Mouse (Mus musculus): ENCODE data around the gene Tshz3. TPM values are rescaled to one million over a fixed set of nuclear protein-coding genes. Genes with fewer than 3 reads are reported as not detected.
A peak's percentile ranks its signal among the peaks of the same experiment; 100 is the strongest.

Gene Tshz3
- polyA plus RNA-seq, 1 experiment from 2014 or later: 4.0 TPM

DNA sequence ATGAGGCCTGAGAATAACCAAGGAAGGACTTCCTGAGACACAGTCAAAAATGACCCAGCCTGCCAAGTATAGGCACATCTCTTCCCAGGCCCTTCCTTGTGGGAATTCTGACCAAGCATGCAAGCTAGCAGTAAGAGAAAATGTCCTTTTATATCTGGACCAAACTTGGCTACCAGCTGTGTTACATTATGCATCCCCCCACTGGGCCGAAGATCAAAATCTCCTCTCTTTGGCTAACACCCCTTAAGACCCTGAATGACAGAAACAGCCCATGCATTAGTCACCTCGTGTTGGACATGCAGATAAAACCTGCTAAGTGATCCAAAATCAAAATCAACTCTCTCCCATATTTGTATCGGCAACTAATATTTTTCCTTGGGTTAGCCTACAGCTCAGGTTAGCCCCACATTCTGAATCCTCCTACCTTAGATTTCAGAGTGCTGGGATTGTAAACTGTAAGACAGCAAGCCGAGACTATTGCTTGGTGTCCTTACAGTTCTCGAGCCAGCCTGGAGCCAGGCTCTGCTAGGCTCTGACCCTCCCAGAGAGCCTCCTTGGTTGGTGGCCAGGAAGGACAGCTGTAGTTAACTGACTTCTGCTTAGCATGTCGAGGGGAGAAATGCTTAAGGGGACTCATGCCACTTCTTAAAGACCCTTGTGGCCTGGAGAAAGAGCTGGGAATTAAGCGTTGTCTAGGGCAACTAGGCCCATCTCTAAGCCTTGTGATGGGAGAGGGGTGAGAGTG, 8.7 kb upstream of the Tshz3 start:
- H3K4me1 ChIP-seq: peaks cover 6% of the 10 kb centered on the region; the same call in 1 of the 2 replicates
- WGBS: 65% methylated on average over 7 of the region's 7 CpGs
- H3K9me3 ChIP-seq: no peaks in the 10 kb centered on the region
- H3K27ac ChIP-seq (replicated peaks): no peak overlapping the region
- DNase-seq (ENCODE audit: low spot score): no peak
- no peak overlapping the region for H3K4me3 ChIP-seq
- H3K36me3 ChIP-seq (replicated peaks): no peaks in the 10 kb centered on the region
- H3K27me3 ChIP-seq (replicated peaks; ENCODE audit: low read depth, poor library complexity, severe bottlenecking): peaks cover 79% of the 10 kb centered on the region

DNA sequence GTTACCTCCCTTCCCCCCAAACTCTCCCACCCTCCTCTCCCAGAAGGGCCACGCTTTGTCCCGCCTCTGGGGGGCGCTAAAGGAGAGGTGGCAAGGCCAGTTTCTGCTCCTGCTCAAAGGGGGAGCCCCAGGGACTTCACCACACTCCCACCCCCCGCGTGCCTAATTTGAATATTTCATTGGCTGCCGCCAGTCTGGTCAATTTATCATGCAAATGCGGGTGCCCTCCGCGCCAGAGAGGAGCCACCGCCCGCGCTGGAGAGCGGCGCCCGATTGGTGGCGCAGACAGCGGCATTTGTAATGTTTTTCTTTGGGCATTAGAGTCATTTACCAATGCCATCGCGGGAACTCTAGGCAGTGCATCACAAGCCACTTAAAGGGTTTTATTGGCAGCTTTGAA, 7.4 kb upstream of the Tshz3 start:
- under 1% methylated on average over 19 of the region's 19 CpGs for WGBS

GRCm38 (mm10) chr7:36691617-36692016, 6.3 kb upstream of the Tshz3 start:
- H3K4me3 ChIP-seq: no peak overlapping the region
- DNase-seq (ENCODE audit: low spot score): peak; percentile 39
- no peaks in the 10 kb centered on the region for H3K9me3 ChIP-seq
- H3K4me1 ChIP-seq: peaks cover 22% of the 10 kb centered on the region
- H3K27me3 ChIP-seq (replicated peaks; ENCODE audit: low read depth, poor library complexity, severe bottlenecking): peaks cover 91% of the 10 kb centered on the region
- H3K36me3 ChIP-seq (replicated peaks): no peaks in the 10 kb centered on the region
- WGBS: under 1% methylated on average over 14 of the region's 14 CpGs
- H3K27ac ChIP-seq (replicated peaks): no peak overlapping the region

More for the DNA sequence above, 7.4 kb upstream of the Tshz3 start:
- Histone ChIP-seq H3K27ac (replicated peaks) (no peak overlapping the region), H3K4me1 (peaks cover 12% of the 10 kb centered on the region), H3K36me3 (replicated peaks) (no peaks in the 10 kb centered on the region), H3K9me3 (no peaks in the 10 kb centered on the region), H3K27me3 (replicated peaks; ENCODE audit: low read depth, poor library complexity, severe bottlenecking) (peaks cover 92% of the 10 kb centered on the region), H3K4me3 (0 out of 2 replicates have a peak overlapping the region, but pooled peaks have one; percentile 16)
- peak; percentile 42 for DNase-seq (ENCODE audit: low spot score)

DNA sequence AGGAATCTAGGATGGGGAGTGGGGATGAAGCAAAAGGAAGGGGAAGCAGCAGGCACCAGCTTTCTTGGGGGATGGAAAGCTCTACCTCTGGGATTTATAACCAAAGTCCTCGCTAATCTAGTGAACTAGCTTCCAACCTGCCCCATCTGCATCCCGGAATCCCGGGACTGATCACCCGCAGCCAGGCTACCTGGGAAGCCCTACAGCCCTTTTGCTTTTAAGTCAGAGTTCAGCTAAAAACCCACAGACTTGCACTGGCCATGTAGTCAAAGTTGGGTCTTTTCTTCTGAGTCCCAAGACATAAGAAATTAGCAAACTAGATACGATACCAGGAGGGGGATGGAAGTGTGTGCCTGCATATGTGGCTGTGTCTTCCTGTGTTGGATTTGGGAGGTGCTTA, 5.5 kb upstream of the Tshz3 start:
- Histone ChIP-seq H3K4me3 (no peak overlapping the region), H3K4me1 (peaks cover 29% of the 10 kb centered on the region), H3K36me3 (replicated peaks) (no peaks in the 10 kb centered on the region), H3K27me3 (replicated peaks; ENCODE audit: low read depth, poor library complexity, severe bottlenecking) (peaks cover 93% of the 10 kb centered on the region), H3K27ac (replicated peaks) (no peak overlapping the region), H3K9me3 (no peaks in the 10 kb centered on the region)
- 3% methylated on average over 5 of the region's 5 CpGs for WGBS
- peak; percentile 39 for DNase-seq (ENCODE audit: low spot score)

DNA sequence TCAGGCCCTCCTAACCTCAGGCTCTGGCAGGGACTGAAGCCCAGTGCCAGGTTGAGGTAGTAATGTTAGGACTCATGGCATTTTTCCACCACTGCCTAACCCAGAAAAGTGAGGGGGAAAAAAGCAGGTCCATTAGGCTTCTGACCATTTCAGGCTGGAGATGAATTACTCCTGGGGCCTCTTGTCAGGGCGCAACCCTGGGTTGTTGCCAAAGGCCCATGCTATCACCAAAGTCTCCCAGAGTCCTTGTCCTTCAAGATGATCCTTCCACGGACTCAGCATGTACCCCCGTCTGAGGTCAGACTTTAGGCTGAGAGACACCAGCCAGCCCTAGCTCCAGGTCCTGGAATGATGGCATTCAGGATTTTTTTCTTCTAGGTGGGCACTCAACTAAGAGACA, 4.8 kb upstream of the Tshz3 start:
- Histone ChIP-seq H3K27ac (replicated peaks) (no peak overlapping the region), H3K36me3 (replicated peaks) (no peaks in the 10 kb centered on the region), H3K4me1 (peaks cover 29% of the 10 kb centered on the region), H3K27me3 (replicated peaks; ENCODE audit: low read depth, poor library complexity, severe bottlenecking) (peaks cover 91% of the 10 kb centered on the region), H3K9me3 (no peaks in the 10 kb centered on the region), H3K4me3 (no peak overlapping the region)
- 6% methylated on average over 3 of the region's 3 CpGs for WGBS
- DNase-seq (ENCODE audit: low spot score): no peak

DNA sequence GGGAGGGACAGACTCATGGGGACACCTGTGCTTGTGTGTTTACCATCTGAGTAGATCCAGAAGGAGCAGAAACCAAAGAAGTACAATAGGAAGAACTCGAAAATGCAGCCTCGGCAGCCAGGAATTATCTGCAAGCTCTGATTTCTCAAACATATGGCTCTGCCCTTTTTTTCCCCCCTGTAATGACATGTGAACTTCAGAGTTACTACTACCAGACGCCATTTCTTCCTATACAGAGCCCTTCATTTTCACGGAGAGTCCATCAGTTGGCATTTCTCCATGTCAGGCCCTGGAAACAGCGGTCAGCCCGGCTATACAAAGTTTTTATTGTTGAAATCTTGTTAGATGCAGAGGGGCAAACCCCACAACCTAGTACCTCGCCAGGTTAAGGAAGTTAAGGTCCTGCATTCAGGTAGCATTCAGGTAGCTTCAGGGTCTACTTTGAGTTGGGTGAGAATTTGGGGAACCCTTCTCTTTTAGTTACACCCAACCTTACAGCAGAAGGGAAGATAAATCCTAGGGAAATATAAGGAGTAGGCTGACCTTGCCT, 3.2 kb upstream of the Tshz3 start:
- H3K27me3 ChIP-seq (replicated peaks; ENCODE audit: low read depth, poor library complexity, severe bottlenecking): peaks cover 90% of the 10 kb centered on the region

GRCm38 (mm10) chr7:36695276-36695675, 2.6 kb upstream of the Tshz3 start:
- H3K4me1 ChIP-seq: peaks cover 43% of the 10 kb centered on the region
- WGBS: under 1% methylated on average over 25 of the region's 25 CpGs
- peak; percentile 59 for DNase-seq (ENCODE audit: low spot score)

More for the DNA sequence above, 3.2 kb upstream of the Tshz3 start:
- DNase-seq (ENCODE audit: low spot score): peak; percentile 24
- H3K9me3 ChIP-seq: no peaks in the 10 kb centered on the region
- peaks cover 42% of the 10 kb centered on the region for H3K4me1 ChIP-seq
- H3K4me3 ChIP-seq: peak overlapping the region; percentile 85
- no peaks in the 10 kb centered on the region for H3K36me3 ChIP-seq (replicated peaks)
- WGBS: 4% methylated on average over 7 of the region's 7 CpGs
- H3K27ac ChIP-seq (replicated peaks): no peak overlapping the region

DNA sequence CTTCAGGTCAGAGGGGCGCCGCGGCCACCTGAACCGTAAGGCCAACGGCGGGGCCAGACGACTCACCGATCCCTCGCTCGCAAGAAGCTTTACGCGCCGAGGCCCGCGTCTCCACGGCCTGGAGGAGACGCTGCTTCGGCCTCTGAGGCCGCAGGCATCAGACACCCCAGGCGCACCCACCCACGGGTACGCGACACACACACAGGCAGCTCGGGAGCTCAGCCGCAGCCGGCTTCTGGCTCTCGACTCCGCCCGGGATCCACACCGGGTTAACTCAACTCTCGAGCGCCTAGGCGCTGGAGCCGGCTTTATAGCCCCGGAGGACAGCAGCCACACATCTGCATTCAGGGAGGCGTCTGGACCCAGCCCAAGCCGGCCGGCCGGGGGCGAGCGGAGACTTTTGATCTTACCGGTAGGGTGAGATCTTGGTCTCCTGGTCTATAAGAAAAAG, 2.1 kb upstream of the Tshz3 start:
- H3K4me1 ChIP-seq: peaks cover 42% of the 10 kb centered on the region
- WGBS: under 1% methylated on average over 42 of the region's 42 CpGs
- peak; percentile 81 for DNase-seq (ENCODE audit: low spot score)
- peak overlapping the region; percentile 85 for H3K4me3 ChIP-seq
- peaks cover 90% of the 10 kb centered on the region for H3K27me3 ChIP-seq (replicated peaks; ENCODE audit: low read depth, poor library complexity, severe bottlenecking)
- no peaks in the 10 kb centered on the region for H3K9me3 ChIP-seq
- peak overlapping the region; percentile 88 for H3K27ac ChIP-seq (replicated peaks)
- H3K36me3 ChIP-seq (replicated peaks): no peaks in the 10 kb centered on the region

More at GRCm38 (mm10) chr7:36695276-36695675, 2.6 kb upstream of the Tshz3 start:
- peak overlapping the region; percentile 85 for H3K4me3 ChIP-seq
- H3K27me3 ChIP-seq (replicated peaks; ENCODE audit: low read depth, poor library complexity, severe bottlenecking): peaks cover 90% of the 10 kb centered on the region
- peak overlapping the region; percentile 88; the same call in 1 of the 2 replicates for H3K27ac ChIP-seq (replicated peaks)
- H3K9me3 ChIP-seq: no peaks in the 10 kb centered on the region
- H3K36me3 ChIP-seq (replicated peaks): no peaks in the 10 kb centered on the region

GRCm38 (mm10) chr7:36696406-36697117, 1.4 kb upstream of the Tshz3 start:
- peaks cover 89% of the 10 kb centered on the region for H3K27me3 ChIP-seq (replicated peaks; ENCODE audit: low read depth, poor library complexity, severe bottlenecking)
- under 1% methylated on average over 62 of the region's 62 CpGs for WGBS
- H3K27ac ChIP-seq (replicated peaks): peak overlapping the region; percentile 88
- peak; percentile 87 for DNase-seq (ENCODE audit: low spot score)
- H3K4me3 ChIP-seq: peak overlapping the region; percentile 85
- H3K4me1 ChIP-seq: peaks cover 41% of the 10 kb centered on the region
- no peaks in the 10 kb centered on the region for H3K9me3 ChIP-seq
- H3K36me3 ChIP-seq (replicated peaks): no peaks in the 10 kb centered on the region

DNA sequence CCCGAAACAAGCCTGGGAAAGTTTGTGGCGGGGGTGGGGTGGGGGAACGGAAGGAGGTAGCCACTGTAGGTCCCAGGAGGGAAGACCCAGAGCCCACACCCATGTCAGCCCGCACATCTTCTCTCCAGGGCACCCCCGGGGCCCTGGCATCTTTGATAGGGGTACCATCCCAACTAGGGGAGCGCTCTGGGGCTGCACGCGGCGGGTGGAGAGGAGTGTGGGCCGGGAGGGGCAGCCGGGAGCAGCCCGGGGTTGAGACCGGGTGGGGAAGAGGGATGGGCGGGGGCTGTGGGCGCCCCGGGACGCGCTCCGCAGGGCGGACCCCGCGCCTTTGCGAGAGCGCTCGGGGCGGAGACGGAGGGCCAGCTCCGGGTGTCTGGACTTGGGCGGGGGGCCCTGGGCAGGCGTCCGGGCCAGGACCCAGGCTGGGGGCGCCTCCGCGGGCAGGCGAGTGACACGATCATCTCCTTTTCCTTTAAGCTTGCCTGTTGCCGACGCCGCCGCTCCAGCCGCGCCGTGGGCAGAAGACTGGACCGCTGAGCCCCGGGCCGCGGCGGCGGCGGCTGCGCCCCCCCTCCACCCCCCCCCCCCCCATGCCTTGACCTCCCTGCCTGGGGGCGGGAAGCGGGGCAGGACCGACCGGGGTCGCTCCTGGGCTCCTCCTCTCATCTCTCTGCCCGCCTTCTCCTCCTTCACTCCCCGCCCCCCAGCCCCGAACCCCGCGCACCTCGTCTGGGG, 631 bp upstream of the Tshz3 start:
- no peak for DNase-seq (ENCODE audit: low spot score)

DNA sequence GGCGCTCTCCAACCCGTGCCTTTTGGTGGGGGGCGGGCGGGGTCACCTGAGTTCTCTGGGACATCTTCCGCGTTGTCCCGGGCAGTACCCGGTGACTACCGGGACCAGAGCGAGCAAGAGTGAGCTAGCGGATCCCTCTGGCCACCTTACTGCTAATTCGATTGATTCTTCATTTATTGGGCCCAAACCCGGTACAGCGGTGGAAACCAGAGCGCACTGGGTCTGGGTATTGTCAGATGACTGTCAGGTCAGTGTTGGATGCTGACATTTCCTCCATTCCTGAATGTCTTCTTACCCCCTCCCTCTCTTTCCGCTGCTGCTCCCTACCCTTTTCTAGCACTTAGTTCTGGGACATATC, 650 bp downstream of the Tshz3 start:
- WGBS: under 1% methylated on average over 16 of the region's 16 CpGs
- Histone ChIP-seq H3K4me1 (peaks cover 41% of the 10 kb centered on the region), H3K27me3 (replicated peaks; ENCODE audit: low read depth, poor library complexity, severe bottlenecking) (peaks cover 84% of the 10 kb centered on the region), H3K27ac (replicated peaks) (peak overlapping the region; percentile 88), H3K9me3 (no peaks in the 10 kb centered on the region), H3K4me3 (peak overlapping the region; percentile 85), H3K36me3 (replicated peaks) (no peaks in the 10 kb centered on the region)
- no peak for DNase-seq (ENCODE audit: low spot score)

More for the DNA sequence above, 631 bp upstream of the Tshz3 start:
- Histone ChIP-seq H3K4me3 (peak overlapping the region; percentile 85), H3K27me3 (replicated peaks; ENCODE audit: low read depth, poor library complexity, severe bottlenecking) (peaks cover 89% of the 10 kb centered on the region), H3K27ac (replicated peaks) (peak overlapping the region; percentile 88), H3K4me1 (peaks cover 41% of the 10 kb centered on the region), H3K9me3 (no peaks in the 10 kb centered on the region), H3K36me3 (replicated peaks) (no peaks in the 10 kb centered on the region)
- WGBS: under 1% methylated on average over 53 of the region's 62 CpGs

All from embryonic facial prominence, embryonic 10.5 days (tissue).